Mouse (Mus musculus) hindbrain, embryonic 16.5 days (tissue): ENCODE measurements around the gene S1pr3. TPM values are rescaled to one million over a fixed set of nuclear protein-coding genes. Genes with fewer than 3 reads are reported as not detected.

Experiments
- ATAC-seq: fragments of 200-750 bp; cut with Nextera tagmentation; 2 replicates; pipeline ENCODE4 v1.8.0; 2017; ENCODE audit warnings: moderate TSS enrichment, moderate library complexity
- H3K27ac ChIP-seq: fragments of 300-500 bp; sonication (generic); 2 replicates; pipeline ENCODE4 v1.5.1; 2014; ENCODE audit warnings: low read depth, mild to moderate bottlenecking, control low read depth, low read length, moderate library complexity
- H3K27me3 ChIP-seq: fragments of 300-500 bp; sonication (generic); replicated peaks from 2 replicates; pipeline ENCODE4 v1.6.1; 2014; ENCODE audit warnings: low read length; ENCODE audit not compliant: control insufficient read depth, insufficient read depth
- H3K36me3 ChIP-seq: fragments of 300-500 bp; sonication (generic); 2 replicates; pipeline ENCODE4 v1.6.1; 2014; ENCODE audit warnings: mild to moderate bottlenecking, low read length, moderate library complexity, mixed read lengths; ENCODE audit not compliant: control insufficient read depth, insufficient read depth
- H3K4me1 ChIP-seq: fragments of 300-500 bp; sonication (generic); 2 replicates; pipeline ENCODE4 v1.6.1; 2014; ENCODE audit warnings: low read depth, low read length; ENCODE audit not compliant: control insufficient read depth, insufficient read depth
- H3K4me2 ChIP-seq: fragments of 300-500 bp; sonication (generic); 2 replicates; pipeline ENCODE4 v1.6.1; 2014; ENCODE audit warnings: mild to moderate bottlenecking, low read length, control low read depth, moderate library complexity
- H3K4me3 ChIP-seq: fragments of 300-500 bp; sonication (generic); 2 replicates; pipeline ENCODE4 v1.5.1; 2014; ENCODE audit warnings: mild to moderate bottlenecking, low read length, control low read depth, moderate library complexity
- H3K9ac ChIP-seq: fragments of 300-500 bp; sonication (generic); 2 replicates; pipeline ENCODE4 v1.6.1; 2014; ENCODE audit warnings: low read depth, mild to moderate bottlenecking, control low read depth, low read length, moderate library complexity
- H3K9me3 ChIP-seq: fragments of 300-500 bp; sonication (generic); 2 replicates; pipeline ENCODE4 v1.6.1; 2014; ENCODE audit warnings: mild to moderate bottlenecking, low read length, moderate library complexity; ENCODE audit not compliant: control insufficient read depth
- WGBS: fragments of 180-500 bp; shearing (Covaris S2); extraction: QIAGEN DNeasy Blood & Tissue Kit; methylation state at CpG from one replicate; pipeline ENCODE4 v1.1.7; 2014; 5-methylcytosine and 5-hydroxymethylcytosine counted together
- polyA plus RNA-seq: library from polyadenylated mRNA; unstranded; fragments of >200 nt; fragmentation: Nextera tagmentation; extraction: Ambion mirVana; gene quantifications from 2 replicates; pipeline ENCODE4 v1.2.1, GENCODE M21; 2015

The S1pr3 gene
- polyA plus RNA-seq: 15.0 and 17.1 TPM in 2 replicates

DNA sequence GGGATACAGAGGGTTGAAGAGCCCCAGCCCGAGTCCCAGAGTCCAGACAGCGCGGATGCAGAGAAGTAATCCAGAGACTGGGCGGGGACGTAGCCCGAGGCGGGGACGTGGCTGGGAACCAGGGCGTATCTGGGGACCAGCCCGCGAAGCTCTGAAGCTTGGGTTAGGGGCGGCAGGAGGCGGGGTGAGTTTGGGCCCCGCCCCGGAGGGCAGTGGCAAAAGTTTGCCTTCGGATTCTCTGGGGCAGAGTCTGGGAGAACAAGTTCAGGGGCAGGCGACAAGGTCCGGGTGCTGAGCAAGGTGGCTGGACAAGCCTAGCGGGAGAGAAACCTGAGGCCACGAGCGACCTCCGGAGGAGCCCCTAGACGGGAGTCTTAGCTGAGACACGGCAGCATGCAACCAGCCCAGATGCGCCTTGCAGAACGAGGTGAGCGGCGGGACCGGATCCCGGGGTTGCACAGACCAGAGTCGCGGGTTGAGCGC is at the start of gene S1pr3:
Gene S1pr3 (plus strand): TSS at position 121 of the 483 bp plus-strand sequence.
- no peaks in the 10 kb centered on the region for H3K36me3 ChIP-seq
- H3K4me1 ChIP-seq: peaks cover 14% of the 10 kb centered on the region
- H3K9me3 ChIP-seq: no peaks in the 10 kb centered on the region
- H3K4me3 ChIP-seq: peak within 1 kb of the TSS; percentile 43
- H3K27ac ChIP-seq: no peak within 1 kb of the TSS
- WGBS: 1% methylated on average over 33 of the region's 33 CpGs
- peak within 1 kb of the TSS; percentile 76 for H3K4me2 ChIP-seq
- ATAC-seq: peak; percentile 63
- no peaks in the 10 kb centered on the region for H3K27me3 ChIP-seq
- H3K9ac ChIP-seq: peak within 1 kb of the TSS; percentile 58

DNA sequence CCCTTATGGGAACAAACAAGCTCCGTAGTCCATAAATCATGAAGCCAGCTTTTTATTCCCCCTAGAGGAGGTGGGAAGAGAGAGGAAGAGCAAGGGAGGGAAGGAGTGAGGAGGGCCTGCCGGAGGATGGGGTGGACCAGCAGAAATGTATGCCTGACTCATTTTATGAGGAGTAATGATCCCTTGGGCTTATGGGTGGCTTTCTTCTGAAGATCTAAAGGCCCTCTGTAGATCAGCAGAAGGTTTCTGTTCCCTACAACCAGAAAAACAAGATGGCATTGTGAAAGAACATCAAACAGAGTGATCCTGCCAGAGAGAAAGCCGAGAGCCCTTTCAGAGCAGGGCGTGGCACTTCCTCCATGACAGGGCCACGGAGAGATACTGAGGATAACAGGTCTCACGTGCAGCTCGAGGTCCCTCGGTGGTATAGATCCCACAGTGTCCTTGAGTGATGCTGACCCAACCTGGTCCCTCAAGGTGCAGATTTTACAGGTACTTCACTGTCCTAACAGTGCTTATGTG is 47.9 kb upstream of the S1pr3 start:
- H3K4me1 ChIP-seq: no peaks in the 10 kb centered on the region
- no peak overlapping the region for H3K9ac ChIP-seq
- no peaks in the 10 kb centered on the region for H3K36me3 ChIP-seq
- no peak overlapping the region for H3K4me2 ChIP-seq
- H3K27ac ChIP-seq: no peak overlapping the region
- no peak overlapping the region for H3K4me3 ChIP-seq
- WGBS: 85% methylated on average over 8 of the region's 8 CpGs
- ATAC-seq: no peak
- H3K9me3 ChIP-seq: no peaks in the 10 kb centered on the region
- no peaks in the 10 kb centered on the region for H3K27me3 ChIP-seq

DNA sequence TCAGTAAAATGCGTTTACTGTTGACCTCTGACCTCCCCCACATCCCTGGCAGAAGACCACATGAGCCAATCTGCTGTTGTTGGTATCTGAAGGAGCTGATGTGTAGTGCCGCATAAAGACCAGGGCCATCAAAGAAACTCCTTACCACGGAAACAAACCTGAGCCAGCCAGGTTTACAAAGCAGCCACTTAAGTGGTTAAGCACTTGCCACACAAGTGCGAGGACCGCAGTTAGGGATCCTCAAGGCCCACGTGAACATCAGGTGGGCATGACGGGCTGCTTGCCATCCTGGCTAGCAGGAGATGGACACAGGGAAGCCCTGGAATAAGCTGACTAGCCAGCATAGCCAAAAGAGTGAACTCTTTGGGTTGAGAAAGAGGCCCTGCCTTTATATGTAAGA is 45.0 kb upstream of the S1pr3 start:
- ATAC-seq: no peak
- H3K4me3 ChIP-seq: no peak overlapping the region
- no peaks in the 10 kb centered on the region for H3K36me3 ChIP-seq
- H3K9me3 ChIP-seq: no peaks in the 10 kb centered on the region
- WGBS: 86% methylated on average over 7 of the region's 7 CpGs
- H3K27ac ChIP-seq: no peak overlapping the region
- no peak overlapping the region for H3K4me2 ChIP-seq
- no peaks in the 10 kb centered on the region for H3K4me1 ChIP-seq
- H3K9ac ChIP-seq: no peak overlapping the region
- H3K27me3 ChIP-seq: no peaks in the 10 kb centered on the region

DNA sequence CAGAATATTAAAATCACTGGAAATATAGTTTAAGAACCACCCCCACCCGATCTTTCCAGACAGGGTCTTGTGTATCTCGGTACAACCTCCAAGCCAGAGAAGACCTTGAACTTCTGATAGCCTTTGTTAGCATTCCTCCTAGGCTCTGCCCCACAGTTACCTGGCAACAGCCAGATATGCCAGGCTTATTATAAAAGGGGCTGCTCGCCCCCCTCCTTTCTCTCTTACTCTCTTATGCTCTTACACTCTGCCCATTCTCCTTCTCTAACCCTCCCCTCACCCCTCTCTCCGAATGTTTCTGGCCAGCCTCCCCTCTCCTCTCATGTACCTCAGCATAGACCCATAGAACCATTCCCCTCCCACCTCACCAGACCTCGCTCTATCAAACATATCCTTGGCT is 44.5 kb upstream of the S1pr3 start:
- no peak overlapping the region for H3K4me3 ChIP-seq
- no peaks in the 10 kb centered on the region for H3K27me3 ChIP-seq
- H3K9me3 ChIP-seq: no peaks in the 10 kb centered on the region
- H3K36me3 ChIP-seq: no peaks in the 10 kb centered on the region
- no peak overlapping the region for H3K27ac ChIP-seq
- no peaks in the 10 kb centered on the region for H3K4me1 ChIP-seq
- ATAC-seq: no peak
- no peak overlapping the region for H3K9ac ChIP-seq
- H3K4me2 ChIP-seq: no peak overlapping the region
- WGBS: 50% methylated on average over 5 of the region's 5 CpGs

DNA sequence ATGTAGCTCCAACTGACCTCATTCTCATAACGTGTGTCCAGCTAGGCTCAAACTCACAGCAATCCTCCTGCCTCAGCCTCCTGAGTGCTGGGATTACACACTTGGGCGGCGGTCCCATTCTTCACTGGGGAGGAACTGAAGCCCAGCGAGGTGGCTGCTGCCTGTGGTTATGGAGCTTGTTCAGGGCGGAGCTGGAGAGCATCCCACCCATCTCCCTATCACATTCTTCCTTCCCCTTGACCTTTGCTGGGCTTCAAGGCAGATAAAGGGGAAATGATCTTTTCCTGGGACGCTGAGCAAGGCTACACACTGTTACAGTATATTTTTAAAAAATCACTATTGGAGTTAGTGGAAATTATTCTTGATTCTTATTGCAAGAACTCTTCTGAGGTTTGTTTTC is 43.2 kb upstream of the S1pr3 start:
- H3K4me3 ChIP-seq: no peak overlapping the region
- H3K9ac ChIP-seq: no peak overlapping the region
- H3K36me3 ChIP-seq: no peaks in the 10 kb centered on the region
- no peak overlapping the region for H3K4me2 ChIP-seq
- no peaks in the 10 kb centered on the region for H3K4me1 ChIP-seq
- no peak for ATAC-seq
- 95% methylated on average over 6 of the region's 6 CpGs for WGBS
- no peaks in the 10 kb centered on the region for H3K27me3 ChIP-seq
- H3K27ac ChIP-seq: no peak overlapping the region
- no peaks in the 10 kb centered on the region for H3K9me3 ChIP-seq

DNA sequence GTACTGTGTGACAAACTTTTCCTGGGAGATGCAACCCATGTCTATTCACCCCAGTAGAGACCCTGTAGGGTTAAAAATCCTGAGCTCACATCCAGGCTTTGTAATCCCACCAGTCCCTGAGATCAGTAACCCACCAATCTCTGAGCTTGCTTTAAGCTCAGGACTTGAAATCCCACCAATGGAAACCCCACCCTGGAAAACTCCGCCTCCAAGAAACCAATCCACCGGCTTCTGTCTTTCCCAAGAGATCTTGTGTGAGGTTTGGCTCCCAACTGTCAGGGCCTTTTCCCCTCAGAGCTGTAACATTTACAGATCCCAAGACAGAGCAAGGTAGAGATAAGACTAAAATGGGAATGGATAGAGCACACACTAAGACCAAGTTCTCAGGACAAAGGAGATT is 40.1 kb upstream of the S1pr3 start:
- H3K9ac ChIP-seq: no peak overlapping the region
- no peaks in the 10 kb centered on the region for H3K27me3 ChIP-seq
- H3K27ac ChIP-seq: no peak overlapping the region
- no peak overlapping the region for H3K4me2 ChIP-seq
- H3K9me3 ChIP-seq: no peaks in the 10 kb centered on the region
- H3K4me3 ChIP-seq: no peak overlapping the region
- H3K36me3 ChIP-seq: no peaks in the 10 kb centered on the region
- no peaks in the 10 kb centered on the region for H3K4me1 ChIP-seq
- no peak for ATAC-seq
- 71% methylated on average over 2 of the region's 2 CpGs for WGBS

DNA sequence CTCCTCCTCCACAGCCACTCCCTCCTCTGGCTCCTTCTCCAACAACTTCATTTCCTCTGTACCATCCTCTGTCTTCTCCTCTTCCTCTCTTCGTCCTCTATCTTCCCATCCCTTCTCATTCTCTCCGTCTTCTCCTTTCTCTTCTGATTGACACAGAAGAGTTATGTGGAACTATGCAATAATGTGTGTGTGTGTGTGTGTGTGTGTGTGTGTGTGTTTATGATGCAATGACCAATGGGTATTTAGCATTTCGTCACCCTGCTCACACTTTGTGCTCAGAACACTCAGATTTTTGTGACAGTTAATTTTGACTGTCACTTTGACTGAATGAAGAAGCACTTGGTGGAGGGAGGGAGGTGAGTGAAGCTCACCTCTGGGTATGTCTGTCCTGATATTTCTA is 39.1 kb upstream of the S1pr3 start:
- H3K4me1 ChIP-seq: no peaks in the 10 kb centered on the region
- H3K27me3 ChIP-seq: no peaks in the 10 kb centered on the region
- no peak overlapping the region for H3K4me2 ChIP-seq
- H3K9me3 ChIP-seq: no peaks in the 10 kb centered on the region
- H3K9ac ChIP-seq: no peak overlapping the region
- WGBS: 92% methylated on average over 3 of the region's 3 CpGs
- H3K36me3 ChIP-seq: no peaks in the 10 kb centered on the region
- no peak for ATAC-seq
- no peak overlapping the region for H3K27ac ChIP-seq
- H3K4me3 ChIP-seq: no peak overlapping the region

DNA sequence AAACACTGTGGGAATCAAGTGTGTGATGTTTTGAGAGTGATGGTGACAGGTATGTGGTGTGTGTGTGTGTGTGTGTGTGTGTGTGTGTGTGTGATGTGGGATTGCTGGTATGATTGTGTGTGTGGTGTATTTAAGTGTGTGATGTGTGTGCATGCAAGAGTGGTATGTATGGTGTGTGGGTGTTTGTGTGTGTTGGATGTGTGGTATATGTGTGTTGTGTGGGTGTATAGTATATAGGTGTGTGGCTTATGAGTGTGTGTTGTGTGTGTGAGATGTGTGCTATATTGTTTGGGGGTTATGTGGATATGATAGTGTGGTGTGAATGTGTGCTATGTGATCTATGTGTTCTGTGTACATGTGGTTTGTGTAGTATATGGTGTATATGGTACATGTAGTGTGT is 35.4 kb upstream of the S1pr3 start:
- no peaks in the 10 kb centered on the region for H3K9me3 ChIP-seq
- no peak overlapping the region for H3K4me2 ChIP-seq
- no peaks in the 10 kb centered on the region for H3K36me3 ChIP-seq
- no peaks in the 10 kb centered on the region for H3K27me3 ChIP-seq
- no peak overlapping the region for H3K27ac ChIP-seq
- no peaks in the 10 kb centered on the region for H3K4me1 ChIP-seq
- no peak overlapping the region for H3K9ac ChIP-seq
- H3K4me3 ChIP-seq: no peak overlapping the region
- no peak for ATAC-seq

DNA sequence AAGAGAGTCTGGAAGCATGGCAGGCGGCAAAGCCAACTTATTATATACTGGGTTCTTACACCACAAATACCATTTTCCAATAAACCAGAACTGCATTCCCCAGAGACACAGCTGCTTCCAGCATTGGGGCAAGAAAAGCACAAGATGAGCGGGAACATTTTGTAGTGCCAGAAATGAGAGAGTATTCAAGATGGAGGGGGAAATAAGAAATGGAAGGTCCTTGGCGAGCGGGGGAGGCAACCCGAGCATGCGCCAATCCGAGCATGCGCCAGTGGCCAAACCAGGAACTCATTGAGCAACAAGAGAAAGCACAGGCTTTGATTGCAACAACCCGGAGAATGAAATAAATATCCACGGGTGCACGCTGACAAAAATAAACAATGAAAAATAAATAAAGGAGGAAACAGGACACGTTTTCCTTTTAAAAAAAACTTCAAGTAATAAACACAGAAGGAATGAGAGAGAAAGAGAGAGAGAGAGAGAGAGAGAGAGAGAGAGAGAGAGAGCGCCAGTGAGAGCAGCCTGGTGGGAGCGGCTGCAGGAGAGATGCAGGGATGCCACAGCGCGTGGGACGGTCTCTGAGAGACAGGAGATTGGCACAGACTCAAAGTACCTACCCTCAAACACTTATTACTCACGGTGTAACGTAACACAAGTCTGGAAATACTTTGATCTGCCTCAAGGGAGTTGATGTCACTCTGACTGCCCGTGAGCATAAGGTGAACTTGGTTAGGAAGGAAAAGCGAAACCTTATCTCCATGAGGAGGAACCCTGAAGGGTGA is 34.2 kb upstream of the S1pr3 start:
- H3K9ac ChIP-seq: no peak overlapping the region
- H3K4me2 ChIP-seq: no peak overlapping the region
- WGBS: 80% methylated on average over 21 of the region's 21 CpGs

More for the DNA sequence above, 34.2 kb upstream of the S1pr3 start:
- no peak overlapping the region for H3K4me3 ChIP-seq
- H3K9me3 ChIP-seq: no peaks in the 10 kb centered on the region
- H3K27ac ChIP-seq: no peak overlapping the region
- no peaks in the 10 kb centered on the region for H3K27me3 ChIP-seq
- H3K36me3 ChIP-seq: no peaks in the 10 kb centered on the region
- peaks cover 2% of the 10 kb centered on the region; the same call in 1 of the 2 replicates for H3K4me1 ChIP-seq
- no peak for ATAC-seq
